Mouse (Mus musculus): ENCODE measurements around the gene Rarg. TPM values are rescaled to one million over a fixed set of nuclear protein-coding genes. Genes with fewer than 3 reads are reported as not detected.

Rarg gene
- total RNA-seq, 4 experiments from 2014 or later = 4.4 to 9.8 (median 8.4) TPM

GRCm38 (mm10) chr15:102205779-102206178, 51.5 kb downstream of the Rarg start:
- no peak for DNase-seq (ENCODE audit: low spot score in 2 of 2)

GRCm38 (mm10) chr15:102204674-102205505, 52.4 kb downstream of the Rarg start, which contains the start of gene Csad:
Gene Csad (minus strand): TSS chr15:102204724.
- DNase-seq (ENCODE audit: low spot score in 2 of 2) = no peak

GRCm38 (mm10) chr15:102203835-102204381, 53.4 kb downstream of the Rarg start:
- peak; percentile 24 to 43 for DNase-seq (ENCODE audit: low spot score in 2 of 2)

GRCm38 (mm10) chr15:102202971-102203834, 54.1 kb downstream of the Rarg start, which contains the start of gene Zfp740:
Gene Zfp740 (plus strand): TSS chr15:102203249.
- DNase-seq (ENCODE audit: low spot score in 2 of 2) = peak; percentile 91 to 96

GRCm38 (mm10) chr15:102198841-102199240, 58.5 kb downstream of the Rarg start:
- no peak for DNase-seq (ENCODE audit: low spot score in 2 of 2)

GRCm38 (mm10) chr15:102195373-102195772, 61.9 kb downstream of the Rarg start:
- DNase-seq (ENCODE audit: low spot score in 2 of 2) = no peak

- DNase-seq (ENCODE audit: low spot score in 2 of 2) = no peak
These were observed 62.9 kb downstream of the Rarg start for GRCm38 (mm10) chr15:102194439-102194838.

GRCm38 (mm10) chr15:102193652-102194051, 63.7 kb downstream of the Rarg start:
- no peak for DNase-seq (ENCODE audit: low spot score in 2 of 2)

- no peak for DNase-seq (ENCODE audit: low spot score in 2 of 2)
These were observed 64.4 kb downstream of the Rarg start for GRCm38 (mm10) chr15:102192820-102193386.

- DNase-seq (ENCODE audit: low spot score in 2 of 2) = no peak
These were observed 65.0 kb downstream of the Rarg start for GRCm38 (mm10) chr15:102192271-102192812.

GRCm38 (mm10) chr15:102191699-102192098, 65.6 kb downstream of the Rarg start:
- no peak for DNase-seq (ENCODE audit: low spot score in 2 of 2)

- DNase-seq (ENCODE audit: low spot score in 2 of 2) = no peak
These were observed 68.4 kb downstream of the Rarg start for GRCm38 (mm10) chr15:102188883-102189282.

- DNase-seq (ENCODE audit: low spot score in 2 of 2) = no peak
These were observed 69.2 kb downstream of the Rarg start for GRCm38 (mm10) chr15:102188096-102188495.

- DNase-seq (ENCODE audit: low spot score in 2 of 2) = no peak
These were observed 71.1 kb downstream of the Rarg start for GRCm38 (mm10) chr15:102186239-102186638.

Other genes with a start within 250 kb of the Rarg start
- gene Krt18, start 229.3 kb downstream of the Rarg start, total RNA-seq (2022) = 1 to 10 TPM in 1 of 4 experiments, under 1 TPM in 3; 0.29 to 2.0 (median 0.42) TPM
- 100 to 1,000 TPM; 227 to 269 (median 241) TPM for gene Eif4b, start 183.7 kb downstream of the Rarg start, total RNA-seq (2022)
- gene Tns2, start 157.1 kb downstream of the Rarg start, total RNA-seq (2022) = 10 to 100 TPM; 17.3 to 37.7 (median 32.0) TPM
- gene Spryd3, start 121.3 kb downstream of the Rarg start, total RNA-seq (2022) = 1 to 10 TPM; 6.8 to 8.7 (median 7.3) TPM
- 10 to 100 TPM; 14.2 to 49.0 (median 27.1) TPM for gene Igfbp6, start 113.2 kb downstream of the Rarg start, total RNA-seq (2022)
- gene Soat2, start 107.0 kb downstream of the Rarg start, total RNA-seq (2022) = under 1 TPM in 2 of 4 experiments, not detected in 2; 0.10 to 0.21 TPM
- gene Zfp740, start 54.3 kb downstream of the Rarg start, total RNA-seq (2022) = 10 to 100 TPM; 25.6 to 28.1 (median 26.8) TPM
- 1 to 10 TPM; 5.6 to 8.5 (median 7.6) TPM for gene Csad, start 52.8 kb downstream of the Rarg start, total RNA-seq (2022)
- gene Itgb7, start 25.6 kb downstream of the Rarg start, total RNA-seq (2022) = 1 to 10 TPM in 2 of 4 experiments, under 1 TPM in 2; 0.34 to 1.8 (median 1.0) TPM
- gene Gm9918, start 13.0 kb upstream of the Rarg start, total RNA-seq (2022) = not detected
- 10 to 100 TPM; 14.9 to 17.3 (median 15.7) TPM for gene Mfsd5, start 21.9 kb upstream of the Rarg start, total RNA-seq (2022)
- gene Espl1, start 38.7 kb upstream of the Rarg start, total RNA-seq (2022) = under 1 TPM in 3 of 4 experiments, not detected in 1; 0.07 to 0.58 (median 0.21) TPM
- gene Pfdn5, start 68.6 kb upstream of the Rarg start, total RNA-seq (2022) = 100 to 1,000 TPM; 260 to 281 (median 273) TPM
- 10 to 100 TPM; 17.5 to 21.6 (median 18.9) TPM for gene Myg1, start 74.2 kb upstream of the Rarg start, total RNA-seq (2022)
- gene Aaas, start 93.3 kb upstream of the Rarg start, total RNA-seq (2022) = 1 to 10 TPM; 5.3 to 7.5 (median 6.8) TPM
- not detected for gene Sp7, start 109.7 kb upstream of the Rarg start, total RNA-seq (2022)
- 10 to 100 TPM; 17.9 to 22.2 (median 20.5) TPM for gene Sp1, start 148.6 kb upstream of the Rarg start, total RNA-seq (2022)
- 10 to 100 TPM in 3 of 4 experiments, 1 to 10 TPM in 1; 9.9 to 14.2 (median 11.7) TPM for gene Amhr2, start 187.8 kb upstream of the Rarg start, total RNA-seq (2022)
- gene Prr13, start 201.5 kb upstream of the Rarg start, total RNA-seq (2022) = 10 to 100 TPM; 16.4 to 22.3 (median 20.2) TPM
- gene Pcbp2, start 213.0 kb upstream of the Rarg start, total RNA-seq (2022) = 100 to 1,000 TPM; 379 to 451 (median 385) TPM
- not detected for gene Gm10337, start 246.2 kb upstream of the Rarg start, total RNA-seq (2022)

Measured in gastrocnemius, adult 8-10 months (tissue).